Mouse (Mus musculus) liver, adult 2 months (tissue): ENCODE measurements at regions not wholly inside any gene's neighbourhood (a gene's known extent, or its start where the extent isn't known, plus 50 kb on each side); places are given as distances from the start of the nearest gene placed in this dataset.

Experiments
- CTCF ChIP-seq: fragments of 200-500 bp; IDR thresholded peaks from 2 replicates; pipeline ENCODE4 v1.5.1; 2011; ENCODE audit warnings: low read depth, low read length, control low read depth
- POLR2A ChIP-seq: fragments of 200-500 bp; IDR thresholded peaks from 2 replicates; pipeline ENCODE4 v1.6.1; 2011; ENCODE audit warnings: low read length, control low read depth; ENCODE audit not compliant: insufficient read depth; ENCODE audit errors: extremely low read depth

DNA sequence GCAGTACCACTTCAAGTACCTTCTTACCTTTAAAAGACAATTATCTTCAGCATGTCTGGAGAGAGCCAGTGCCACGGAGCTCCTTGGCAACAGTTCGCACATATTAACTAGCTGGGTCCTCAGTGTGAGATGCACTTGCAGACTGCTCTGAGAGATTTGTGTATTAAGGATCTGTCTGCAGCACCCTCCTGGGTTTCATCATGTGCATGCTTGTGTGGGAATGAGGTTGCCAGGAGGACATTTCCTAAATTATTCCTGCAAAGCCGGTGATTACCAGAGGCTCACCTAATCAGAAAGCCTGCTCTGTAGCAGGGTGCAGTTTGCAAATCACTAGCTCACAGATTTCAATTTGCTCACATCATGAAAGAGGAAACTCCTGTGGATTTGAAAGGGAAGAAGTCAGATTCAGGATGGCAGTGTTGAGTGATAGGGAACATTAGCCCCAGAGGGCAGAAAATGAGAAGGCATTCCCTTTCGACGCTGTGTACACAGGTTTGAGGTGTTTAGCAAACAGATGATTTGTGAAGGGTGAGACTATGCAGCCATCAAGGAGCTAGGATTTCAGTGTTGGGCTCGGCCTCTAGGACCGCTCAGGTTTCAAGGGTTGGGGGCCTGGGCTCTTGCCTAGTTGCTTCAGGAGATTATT, 257.3 kb upstream of the Arglu1 start:
- TF ChIP-seq CTCF (no peak), POLR2A (no peak)
